Mouse (Mus musculus): Measurements from ENCODE around the gene Cracr2b.

The Cracr2b gene

DNA sequence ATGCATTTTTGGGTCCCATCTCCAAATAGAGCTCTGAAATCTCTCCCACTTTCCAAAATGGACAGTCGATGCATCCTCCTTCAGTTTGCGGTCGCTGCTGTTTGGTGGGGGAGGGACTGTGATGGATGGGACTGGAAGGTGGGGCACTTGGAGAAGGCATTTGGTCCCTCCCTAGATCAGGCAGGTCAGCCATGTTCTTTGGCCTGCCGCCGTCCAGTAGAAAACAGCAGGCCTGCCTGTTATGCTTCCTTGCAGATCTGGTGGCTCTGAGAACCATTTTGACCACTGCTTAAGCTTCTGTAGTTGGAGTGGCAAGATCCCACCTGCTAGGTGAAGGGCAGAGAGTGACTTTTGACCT is 7.2 kb downstream of the Cracr2b start:
- no peak for DNase-seq (ENCODE audit: low read depth in 1 of 2, low spot score in 2 of 2)

DNA sequence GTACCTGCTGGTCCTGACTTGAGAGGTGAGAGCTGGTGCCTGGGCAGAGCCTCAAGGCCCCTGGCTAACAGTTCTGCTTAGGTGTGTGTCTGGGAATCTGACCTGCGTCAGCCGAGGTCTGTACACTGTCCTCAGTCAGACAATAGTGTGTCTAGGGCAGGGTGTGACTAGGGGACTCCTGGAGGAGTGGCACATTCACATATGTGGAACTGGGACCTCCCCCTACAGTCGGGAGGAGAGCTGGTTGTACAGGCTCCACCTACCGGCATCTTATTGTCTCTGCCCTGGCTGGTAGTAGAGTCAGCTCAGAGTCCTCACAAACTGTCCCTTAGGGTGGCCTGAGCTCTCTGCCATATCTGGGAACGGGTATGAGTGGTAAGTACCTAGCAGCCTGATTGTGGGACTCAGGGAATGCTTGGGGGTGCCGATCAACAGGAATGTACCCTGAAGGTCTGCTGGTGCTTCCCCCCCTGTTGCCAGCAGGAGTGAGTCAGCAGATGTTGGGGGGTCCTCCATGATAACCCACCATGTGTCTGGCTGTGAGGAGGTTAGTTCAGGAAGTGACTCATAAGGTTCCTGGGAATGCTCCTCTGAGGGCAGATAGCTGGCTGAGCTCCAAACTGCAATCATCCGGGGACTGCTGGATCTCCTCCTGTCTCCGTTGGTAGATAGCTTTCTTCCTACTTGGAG is 7.8 kb downstream of the Cracr2b start:
- DNase-seq (ENCODE audit: low read depth in 1 of 2, low spot score in 2 of 2) = no peak

DNA sequence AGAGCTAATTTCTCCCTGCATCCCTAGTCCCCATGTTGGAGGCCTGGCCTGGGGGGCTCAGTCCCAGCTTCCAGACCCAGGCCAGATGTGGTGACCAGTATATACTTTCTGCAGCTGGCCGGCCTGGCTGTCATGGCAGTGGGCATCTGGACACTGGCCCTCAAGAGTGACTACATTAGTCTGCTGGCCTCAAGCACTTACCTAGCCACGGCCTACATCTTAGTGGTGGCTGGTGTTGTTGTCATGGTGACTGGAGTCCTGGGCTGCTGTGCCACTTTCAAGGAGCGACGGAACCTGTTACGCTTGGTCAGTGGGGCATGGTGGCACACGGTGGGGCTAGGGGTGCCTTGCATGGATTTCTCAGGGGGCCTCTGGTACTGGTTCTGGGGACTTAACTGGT is 8.5 kb downstream of the Cracr2b start:
- DNase-seq (ENCODE audit: low read depth in 1 of 2, low spot score in 2 of 2) = no peak

DNA sequence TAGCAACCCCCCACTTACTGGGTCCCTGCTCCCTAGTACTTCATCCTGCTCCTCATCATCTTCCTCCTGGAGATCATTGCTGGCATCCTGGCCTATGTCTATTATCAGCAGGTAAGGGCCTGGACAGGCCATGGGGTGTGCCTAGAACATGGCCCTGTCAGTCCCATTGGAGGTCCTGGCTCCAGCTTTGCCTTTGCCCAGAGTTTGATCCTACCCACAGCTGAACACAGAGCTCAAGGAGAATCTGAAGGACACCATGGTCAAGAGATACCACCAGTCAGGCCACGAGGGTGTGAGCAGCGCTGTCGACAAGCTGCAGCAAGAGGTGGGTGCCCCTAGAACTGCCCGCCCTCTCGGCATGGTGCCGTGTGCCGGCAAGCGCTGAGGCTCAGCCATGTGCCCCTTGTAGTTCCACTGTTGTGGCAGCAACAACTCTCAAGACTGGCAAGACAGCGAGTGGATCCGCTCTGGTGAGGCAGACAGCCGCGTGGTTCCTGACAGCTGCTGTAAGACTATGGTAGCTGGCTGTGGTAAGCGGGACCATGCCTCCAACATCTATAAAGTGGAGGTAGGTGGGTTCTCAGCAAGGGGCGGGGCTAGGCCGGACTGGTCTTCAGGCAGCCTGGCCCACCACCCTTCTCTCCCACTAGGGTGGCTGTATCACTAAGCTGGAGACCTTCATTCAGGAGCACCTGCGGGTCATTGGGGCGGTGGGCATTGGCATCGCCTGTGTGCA is 9.2 kb downstream of the Cracr2b start:
- no peak for DNase-seq (ENCODE audit: low read depth in 1 of 2, low spot score in 2 of 2)

DNA sequence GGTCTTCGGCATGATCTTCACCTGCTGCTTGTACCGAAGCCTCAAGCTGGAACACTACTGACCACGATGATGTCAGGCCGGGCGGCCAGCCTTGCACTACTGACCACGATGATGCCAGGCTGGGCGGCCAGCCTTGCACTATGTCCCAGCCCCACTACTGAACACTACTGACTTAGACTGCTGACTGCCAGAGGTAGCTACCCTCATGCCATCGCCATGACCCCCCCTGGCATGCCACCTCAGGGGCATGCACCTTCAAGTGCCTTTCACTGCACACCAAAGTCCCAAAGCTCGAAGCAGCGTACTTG is 9.7 kb downstream of the Cracr2b start:
- no peak for DNase-seq (ENCODE audit: low read depth in 1 of 2, low spot score in 2 of 2)

DNA sequence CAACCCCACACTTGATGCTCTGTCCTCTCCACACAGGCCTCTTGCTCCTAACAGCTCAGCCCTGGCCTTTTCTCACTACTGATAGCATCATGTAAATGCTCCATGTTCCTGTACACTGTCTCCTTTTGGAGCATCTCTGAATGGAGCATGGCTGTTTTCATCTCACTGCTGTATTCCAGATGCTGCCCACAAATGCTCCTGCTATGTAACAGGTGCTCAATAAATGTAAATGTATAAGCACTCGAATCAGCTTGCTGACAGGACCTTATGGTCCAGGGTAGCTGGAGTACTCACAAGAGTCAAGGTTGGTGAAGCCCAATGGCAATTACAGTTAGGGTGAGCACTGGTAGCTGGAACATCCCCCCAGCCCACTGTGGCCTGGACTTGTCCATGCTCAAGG is 10.3 kb downstream of the Cracr2b start:
- no peak for DNase-seq (ENCODE audit: low read depth in 1 of 2, low spot score in 2 of 2)

DNA sequence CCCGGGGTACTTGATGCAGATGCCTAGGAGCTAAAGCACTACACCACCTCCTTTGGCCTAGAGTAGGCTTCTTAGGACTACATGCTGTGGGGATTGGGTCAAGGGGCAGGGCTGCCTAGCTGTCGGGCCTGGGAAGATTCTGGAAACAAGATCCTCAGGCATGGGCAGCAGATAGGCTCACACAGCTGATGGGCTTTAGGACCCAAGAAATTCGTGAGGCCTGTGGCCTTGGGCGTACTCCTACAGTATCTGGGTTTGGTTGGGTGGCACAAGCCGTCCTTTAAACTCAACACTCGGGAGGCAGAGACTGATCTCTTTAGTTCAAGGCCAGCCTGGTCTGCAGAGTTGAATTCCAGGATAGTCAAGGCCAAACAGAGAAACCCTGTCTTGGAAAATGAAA is 11.3 kb downstream of the Cracr2b start:
- no peak for DNase-seq (ENCODE audit: low read depth in 1 of 2, low spot score in 2 of 2)

DNA sequence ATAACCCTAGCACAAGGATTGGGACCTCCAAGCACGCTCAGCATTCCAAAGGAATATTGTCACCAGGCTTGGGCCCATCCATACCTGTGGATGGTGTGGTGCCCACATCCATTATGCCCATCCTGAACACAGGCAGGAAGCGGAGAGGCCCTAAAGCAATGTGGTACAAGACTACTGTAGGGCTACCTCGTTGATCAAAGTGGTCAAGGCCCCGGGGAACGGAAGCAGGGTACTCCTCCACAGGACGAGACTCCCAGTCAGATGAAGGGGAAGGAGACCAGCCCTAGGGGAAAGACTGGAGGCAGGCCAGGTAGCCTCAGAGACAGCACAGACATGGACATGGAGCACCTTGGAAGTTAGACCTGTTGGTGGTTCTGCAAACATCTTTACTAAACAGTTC is 11.9 kb downstream of the Cracr2b start:
- no peak for DNase-seq (ENCODE audit: low read depth in 1 of 2, low spot score in 2 of 2)

DNA sequence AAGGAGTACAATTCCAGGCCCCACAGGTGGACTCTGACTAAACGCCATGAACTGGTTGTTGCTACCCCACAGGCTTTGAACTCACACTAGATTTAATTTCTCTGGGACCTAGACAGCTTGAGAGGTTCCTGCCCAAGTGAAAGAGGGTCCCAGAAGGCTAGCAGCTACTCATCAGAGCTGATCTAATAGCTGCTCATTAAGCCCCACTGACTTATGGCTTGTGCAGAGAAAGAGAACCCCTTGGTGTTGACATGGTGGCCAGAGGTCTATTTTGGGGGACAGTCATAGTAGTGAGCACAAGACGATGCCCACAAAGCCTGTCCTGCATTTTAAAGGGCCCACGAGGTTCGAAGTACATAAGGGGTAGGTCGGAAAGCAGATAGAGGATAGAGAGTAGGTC is 13.3 kb downstream of the Cracr2b start:
- DNase-seq (ENCODE audit: low read depth in 1 of 2, low spot score in 2 of 2) = no peak

DNA sequence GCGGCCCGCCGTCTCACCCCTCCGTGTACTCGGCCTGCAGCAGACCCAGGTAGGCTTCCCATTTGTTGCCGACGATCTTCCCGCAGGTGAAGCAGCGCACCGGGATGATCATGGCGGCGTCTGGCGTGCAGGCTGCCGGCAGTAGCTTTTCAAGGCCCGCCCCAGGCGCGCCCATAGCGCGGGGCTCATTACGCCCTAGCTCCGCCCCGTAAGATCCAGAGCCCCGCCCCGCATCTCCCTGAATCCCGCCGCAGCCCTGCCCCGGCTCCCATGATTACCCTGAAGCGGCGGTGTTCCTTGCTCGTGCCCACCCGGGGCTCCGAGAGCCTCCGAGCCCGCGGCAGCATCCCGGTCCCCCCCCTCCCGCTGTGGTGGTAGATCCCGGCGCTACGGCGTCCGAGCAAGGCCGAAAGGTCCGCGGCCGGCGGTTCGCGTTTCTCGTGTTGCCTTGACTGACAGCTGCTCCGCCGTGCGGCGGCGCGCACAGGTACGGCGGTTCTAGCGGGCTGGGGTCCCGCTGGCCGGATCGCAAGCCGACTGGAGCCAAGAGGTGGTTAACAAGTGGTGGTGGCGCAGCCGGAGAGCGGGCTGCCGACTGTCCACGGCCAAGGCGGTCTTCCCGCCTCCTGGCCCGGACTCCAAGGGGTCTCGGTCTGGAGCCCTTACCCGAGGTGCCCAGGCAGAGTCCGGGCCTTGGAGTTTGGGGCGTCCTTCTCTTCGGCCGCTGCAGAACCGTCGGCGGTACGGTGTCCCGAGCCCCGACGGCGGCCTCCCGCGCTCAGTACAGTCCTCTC is 14.3 kb downstream of the Cracr2b start, which contains the start of the genes Polr2l and Tspan4:
Polr2l (minus strand) TSS at position 122 of the 794 bp plus-strand sequence.
Tspan4 (plus strand) TSS at position 230 of the 794 bp plus-strand sequence.
- DNase-seq (ENCODE audit: low read depth in 1 of 2, low spot score in 2 of 2) = peak; percentile 56 to 72

DNA sequence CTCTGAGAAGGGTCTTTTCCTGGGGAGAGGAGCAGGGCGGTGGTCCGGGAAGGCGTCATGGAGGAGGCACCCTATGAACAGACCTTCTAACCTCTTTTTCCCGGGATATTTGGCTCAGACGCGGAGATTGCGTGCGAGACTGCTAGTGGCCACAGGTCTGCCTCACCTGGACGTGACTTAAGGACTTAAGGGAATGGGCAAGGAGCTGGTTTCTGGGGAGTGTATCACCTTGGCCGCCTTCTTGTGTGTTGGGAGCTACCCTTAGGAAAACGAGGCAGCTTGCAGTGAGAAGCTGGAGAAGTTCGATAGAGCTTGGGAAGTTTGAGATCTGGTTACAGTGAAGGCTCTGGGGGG is 14.9 kb downstream of the Cracr2b start:
- no peak for DNase-seq (ENCODE audit: low read depth in 1 of 2, low spot score in 2 of 2)

DNA sequence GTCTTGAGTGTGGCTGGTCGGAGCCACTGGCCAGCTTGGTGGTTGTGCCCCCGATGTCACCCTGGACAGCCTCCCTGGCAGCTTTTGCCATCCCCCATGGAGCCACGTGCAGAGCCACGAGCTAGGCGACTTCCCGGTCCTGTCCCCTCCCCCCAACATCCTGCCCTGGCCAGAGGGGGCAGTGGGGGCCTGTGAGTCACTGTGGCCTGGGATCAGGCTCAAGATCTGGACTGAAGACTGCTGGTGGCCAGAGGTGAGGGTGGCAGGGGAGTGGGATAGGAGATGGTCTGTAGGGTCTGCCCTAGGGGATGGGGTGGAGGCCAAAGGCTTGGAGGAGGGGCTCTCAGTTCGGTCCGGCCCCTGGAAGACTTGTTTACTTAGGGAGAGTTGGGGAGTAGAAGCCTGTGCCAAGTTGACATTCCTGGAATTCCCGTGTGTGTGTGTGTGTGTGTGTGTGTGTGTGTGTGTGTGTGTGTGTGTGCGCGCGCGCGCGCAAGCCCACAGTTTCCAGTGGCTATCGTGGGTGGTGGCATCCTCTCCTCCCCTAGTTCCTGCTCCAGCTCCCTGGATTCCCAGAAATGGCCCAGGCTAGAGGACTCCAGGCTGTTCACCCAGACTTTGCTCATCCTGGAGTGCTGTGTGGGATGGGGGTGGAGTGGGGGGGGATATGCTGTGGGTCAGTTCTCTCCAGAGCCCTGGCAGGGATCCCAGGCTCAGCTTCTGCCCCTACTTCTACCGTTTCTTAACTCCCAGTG is 15.5 kb downstream of the Cracr2b start:
- no peak for DNase-seq (ENCODE audit: low read depth in 1 of 2, low spot score in 2 of 2)

DNA sequence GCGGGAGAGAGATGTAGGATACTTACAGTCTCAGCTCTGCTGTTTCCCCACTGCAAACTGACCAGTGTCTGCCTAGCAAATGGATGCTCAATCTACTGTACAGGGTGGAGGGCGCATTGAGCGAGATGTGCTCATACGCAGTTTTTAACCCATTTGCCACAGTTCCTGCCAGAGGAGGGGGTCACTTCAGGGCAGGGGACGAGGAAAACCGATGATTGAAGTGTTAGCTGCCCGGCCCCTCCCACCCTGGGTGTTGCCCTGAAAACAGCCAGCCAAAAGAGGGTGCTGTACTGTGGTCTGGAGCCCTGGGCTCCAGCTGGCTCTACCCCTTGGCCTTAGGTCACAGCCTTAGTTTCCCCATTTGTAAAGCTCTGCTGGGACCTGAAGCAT is 16.1 kb downstream of the Cracr2b start:
- DNase-seq (ENCODE audit: low read depth in 1 of 2, low spot score in 2 of 2) = no peak

DNA sequence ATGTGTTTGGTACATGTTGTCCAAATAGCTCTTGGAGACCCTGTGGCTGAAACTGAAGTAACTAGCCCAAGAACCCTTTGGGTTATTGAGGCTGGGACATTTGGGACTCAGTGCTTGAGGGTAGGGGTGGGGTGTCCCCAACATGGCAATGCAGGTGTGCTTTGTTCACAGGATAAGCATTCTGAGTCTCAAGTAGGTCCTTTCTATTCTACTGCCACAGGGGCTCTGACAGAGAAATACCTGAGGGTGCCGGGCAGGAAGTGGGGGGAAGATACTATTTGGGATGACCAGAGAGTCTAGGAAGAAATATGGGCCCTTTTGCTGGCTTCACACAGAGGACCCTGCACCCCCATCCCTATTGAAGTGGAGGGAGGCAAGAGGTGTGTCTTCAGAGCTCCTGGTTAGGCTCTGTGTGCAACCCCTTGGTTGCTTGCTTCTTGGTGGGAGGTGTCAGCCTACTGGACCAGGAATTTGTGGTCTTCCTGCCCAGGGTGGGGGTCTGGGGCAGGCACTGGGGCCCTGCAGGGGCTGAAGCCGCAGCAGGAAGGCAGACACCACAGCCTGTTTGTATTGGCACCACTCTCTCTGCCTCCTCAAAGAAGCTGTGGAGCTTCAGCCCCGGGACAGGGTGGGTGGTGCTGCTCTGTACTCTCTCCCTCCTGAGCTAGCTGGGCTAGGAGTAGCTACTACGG is 16.8 kb downstream of the Cracr2b start:
- DNase-seq (ENCODE audit: low read depth in 1 of 2, low spot score in 2 of 2) = no peak

DNA sequence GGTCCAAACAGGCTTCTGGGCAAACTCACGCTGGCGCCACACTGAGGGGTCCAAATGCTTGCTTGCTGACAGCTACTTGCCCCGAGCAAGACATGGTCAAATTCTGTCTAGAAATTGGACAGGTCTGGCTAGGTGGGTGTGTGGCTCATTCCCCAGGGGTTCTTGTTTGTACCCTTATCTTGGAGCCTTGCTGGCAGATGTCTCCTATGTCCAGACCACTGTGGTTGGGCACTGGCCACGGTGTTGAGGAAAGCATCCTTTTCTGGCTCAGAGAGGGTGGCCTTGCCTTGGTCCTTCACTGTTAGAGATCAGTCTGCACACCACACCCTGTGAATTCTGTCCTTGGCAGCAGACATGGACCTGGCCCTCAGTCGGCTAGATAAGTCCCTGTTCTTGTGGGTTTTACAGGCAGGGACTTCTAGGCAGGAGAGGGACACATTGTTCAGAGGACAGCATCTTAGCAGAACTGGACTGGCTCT is 17.4 kb downstream of the Cracr2b start:
- no peak for DNase-seq (ENCODE audit: low read depth in 1 of 2, low spot score in 2 of 2)

DNA sequence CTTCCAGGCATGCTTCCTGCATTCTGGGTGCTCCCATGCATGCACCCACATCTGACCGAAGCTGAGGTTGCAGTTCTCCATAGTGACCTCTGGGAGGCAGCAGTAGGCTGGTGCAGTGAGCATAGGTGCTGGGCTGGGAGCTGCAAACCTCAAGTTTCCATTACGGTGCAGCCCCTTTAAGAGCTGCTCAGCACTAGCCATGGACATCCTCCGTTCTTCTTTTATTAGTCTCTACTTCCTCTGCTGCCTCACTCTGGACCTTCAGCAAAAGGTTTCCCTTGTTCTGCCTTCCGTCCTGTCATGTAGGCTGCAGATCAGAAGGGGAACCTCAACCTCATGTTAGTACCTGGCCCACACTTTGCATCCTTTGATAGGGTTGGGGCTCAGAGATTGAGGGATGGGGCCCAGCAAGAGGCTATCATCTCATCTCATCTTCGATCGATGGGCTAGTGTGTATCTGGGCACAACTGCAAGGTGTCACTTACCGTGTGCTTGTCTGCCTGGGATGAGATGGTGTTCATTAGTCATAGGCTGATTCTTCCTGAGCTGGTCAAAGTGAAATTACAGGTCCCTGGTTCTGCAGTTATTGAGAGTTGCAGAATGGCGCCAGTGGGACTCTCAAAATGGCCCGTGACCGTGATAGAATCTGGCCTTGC is 20.1 kb downstream of the Cracr2b start:
- peak in 1 of 2 experiments; percentile 52 for DNase-seq (ENCODE audit: low read depth in 1 of 2, low spot score in 2 of 2)

DNA sequence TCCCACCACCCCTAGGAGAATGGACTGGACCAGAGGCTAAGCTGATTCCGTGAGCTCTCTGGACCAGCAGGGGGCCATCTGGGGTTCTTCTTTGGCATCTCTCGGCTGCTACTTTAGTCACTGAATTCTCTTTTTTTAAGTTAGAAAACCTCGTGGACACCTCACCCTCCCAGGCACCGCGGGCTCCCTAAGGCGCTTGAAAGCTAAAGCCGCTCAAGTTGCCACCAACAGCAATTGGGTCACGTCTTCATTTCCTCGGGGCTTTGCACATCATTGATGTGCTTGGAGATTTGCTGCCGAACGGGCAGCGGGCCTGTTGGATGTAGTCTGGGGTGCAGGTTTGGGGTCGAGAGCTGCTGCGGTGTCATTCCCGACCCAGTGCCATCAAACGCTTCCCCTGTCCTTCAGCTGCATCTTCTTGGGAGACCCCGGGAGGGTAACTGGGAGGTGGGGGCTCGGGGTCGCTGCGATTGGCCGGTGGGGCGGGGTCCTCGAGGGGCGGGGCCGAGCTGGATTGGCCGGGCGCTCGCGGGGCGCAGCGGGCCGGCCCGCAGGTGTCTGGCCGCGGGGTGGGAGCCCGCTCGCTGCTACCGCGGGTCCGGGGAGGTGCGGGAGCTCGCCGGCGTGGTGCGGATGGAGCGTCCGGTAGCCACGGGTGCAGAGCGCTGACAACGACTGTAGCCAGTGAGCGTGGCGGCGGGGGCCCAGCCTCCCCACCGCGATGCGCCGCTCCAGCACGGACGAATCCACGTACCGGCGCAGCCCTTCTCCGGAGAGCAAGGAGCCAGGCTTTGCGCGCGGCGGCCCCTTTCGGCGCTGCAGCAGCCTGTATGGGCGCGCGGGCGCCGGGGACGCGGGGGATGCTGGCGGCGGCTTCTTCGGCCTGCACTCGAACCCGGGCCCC is 20.9 kb downstream of the Cracr2b start:
- DNase-seq (ENCODE audit: low read depth in 1 of 2, low spot score in 2 of 2) = no peak

DNA sequence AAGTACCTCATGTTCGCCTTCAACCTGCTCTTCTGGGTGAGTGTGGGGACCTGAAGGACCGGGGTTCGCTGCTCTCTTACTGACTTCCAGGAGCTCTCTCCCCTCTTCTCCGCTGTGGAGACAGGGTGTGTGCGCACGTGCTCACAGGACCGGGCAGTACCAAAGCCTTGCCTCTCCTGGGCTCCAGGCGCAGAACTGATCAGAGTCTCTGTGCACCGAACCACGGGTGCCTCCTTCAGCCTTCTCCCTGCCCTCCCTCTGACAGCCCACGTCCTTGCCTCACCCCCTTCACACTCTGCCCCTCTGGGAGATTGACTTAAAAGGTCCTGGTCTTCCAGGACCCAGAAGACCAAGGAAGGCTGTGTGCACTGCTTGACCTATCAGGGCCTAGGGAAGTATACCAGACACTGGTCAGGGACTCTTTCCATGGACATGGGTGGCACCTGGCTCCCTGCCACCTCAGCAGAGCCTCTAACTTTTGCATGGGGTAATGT is 21.7 kb downstream of the Cracr2b start:
- no peak for DNase-seq (ENCODE audit: low read depth in 1 of 2, low spot score in 2 of 2)

DNA sequence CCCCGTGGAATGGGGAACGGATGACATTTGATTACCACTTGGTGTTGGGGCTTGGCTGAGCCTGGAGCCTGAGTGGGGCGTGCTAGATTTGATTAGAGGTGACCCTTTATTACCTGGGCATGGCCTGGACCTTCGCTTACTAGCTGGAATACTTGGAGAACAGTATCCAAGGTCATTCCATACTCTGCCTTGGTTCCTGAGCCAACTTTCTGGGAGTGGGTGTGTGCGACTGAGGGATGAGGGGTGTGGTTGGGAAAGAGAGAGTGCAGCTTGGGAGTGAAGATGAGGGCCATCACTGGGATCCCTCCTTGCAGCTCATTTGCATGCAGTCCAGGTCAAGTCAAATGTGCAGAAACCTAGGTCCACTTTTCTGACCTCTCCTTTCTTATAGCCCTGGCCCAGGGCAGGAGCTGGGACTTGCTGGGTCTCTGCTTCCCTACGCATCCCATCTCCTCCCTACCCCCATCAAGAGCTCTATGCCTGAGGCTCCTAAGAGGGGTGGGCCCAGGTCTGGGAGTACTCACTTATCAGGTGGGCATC is 22.3 kb downstream of the Cracr2b start:
- no peak for DNase-seq (ENCODE audit: low read depth in 1 of 2, low spot score in 2 of 2)

Data from monocyte, adult 2 months (primary cell).